Comparison of ENCODE assay signal across 15 mouse cellular contexts in the genomic region with DNA sequence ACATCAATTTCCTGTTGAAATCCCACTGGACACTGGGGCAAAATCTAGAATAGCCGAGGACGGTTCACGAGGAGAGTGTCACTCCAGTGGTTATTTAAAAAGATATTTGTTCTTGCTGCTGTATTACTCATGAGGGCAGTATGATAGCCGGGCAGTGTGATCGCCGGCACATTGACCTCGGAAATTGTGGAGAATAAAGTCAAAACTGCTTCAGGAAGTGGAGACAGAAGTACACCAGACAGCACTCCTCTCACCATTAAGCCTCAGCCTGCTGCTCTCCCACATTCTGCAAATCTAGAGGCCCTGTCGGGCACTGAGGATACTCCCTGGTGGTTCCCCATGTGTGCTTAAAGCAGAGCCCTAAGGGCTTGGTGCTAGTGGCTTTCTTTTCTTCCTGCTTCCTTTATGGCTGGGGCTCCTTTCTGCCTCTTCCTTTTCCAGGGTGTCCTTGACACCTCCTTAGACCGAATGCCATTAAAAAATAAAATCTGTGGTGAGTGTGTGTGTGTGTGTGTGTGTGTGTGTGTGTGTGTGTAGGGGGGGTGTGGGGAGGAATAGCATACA.
DNase-seq lines count a peak whose midpoint lies in the region; ATAC-seq lines count a peak whose summit lies in the region.
"Had no signal": no experiment of that assay in that cellular context is flagged by ENCODE, and none has a peak within 500 bp of the region (broad histone marks: within the 10 kb centered on the region; RNA-seq: fewer than 3 reads in every experiment).

No protein-coding gene starts in this region.

- H3K4me1 ChIP-seq in kidney, embryonic 15.5 days: peaks cover 37% of the 10 kb centered on the region
- peaks cover 27% of the 10 kb centered on the region for H3K4me1 ChIP-seq in limb, embryonic 10.5 days

- no peak overlapping the region for H3K4me2 ChIP-seq in kidney, embryonic 15.5 days

- H3K27ac ChIP-seq in kidney, embryonic 15.5 days: peak overlapping the region; percentile 76
- 0 out of 2 replicates have a peak overlapping the region, but pooled peaks have one; percentile 34 for H3K27ac ChIP-seq in limb, embryonic 10.5 days
- H3K27ac ChIP-seq: macrophage had no signal

- no peak overlapping the region for H3K9ac ChIP-seq in kidney, embryonic 15.5 days

- H3K36me3 ChIP-seq in kidney, embryonic 15.5 days: no peaks in the 10 kb centered on the region
- H3K36me3 ChIP-seq in limb, embryonic 10.5 days: no peaks in the 10 kb centered on the region

- no peaks in the 10 kb centered on the region for H3K9me3 ChIP-seq in kidney, embryonic 15.5 days (replicated peaks)
- no peaks in the 10 kb centered on the region for H3K9me3 ChIP-seq in limb, embryonic 10.5 days (replicated peaks)

- H3K4me3 ChIP-seq in kidney, embryonic 15.5 days (replicated peaks): no peak overlapping the region
- H3K4me3 ChIP-seq in limb, embryonic 10.5 days: no peak overlapping the region

- DNase-seq in heart, adult 11 months: peak; percentile 87
- no peak for DNase-seq in heart, adult 8-10 months (ENCODE audit: low spot score)
- no peak for DNase-seq in kidney, postnatal 36 days
- DNase-seq in 416B (ENCODE audit: low read depth): peak; percentile 59
- no peak for DNase-seq in limb, embryonic 10.5 days (ENCODE audit: low spot score)
- no peak for DNase-seq in cerebellum, postnatal 14 days
- no peak for DNase-seq in yolk sac, embryonic 10.5 days (ENCODE audit: low spot score)
- DNase-seq: B cell, adult 2 months; cerebellum, adult 8-10 months; kidney, adult 18-20 months; layer of hippocampus, adult 9-11 months; right cerebral cortex, postnatal 4 days had no signal

- H3K27me3 ChIP-seq in kidney, embryonic 15.5 days: no peaks in the 10 kb centered on the region
- H3K27me3 ChIP-seq in limb, embryonic 10.5 days (ENCODE audit: low read depth, poor library complexity, severe bottlenecking): no peaks in the 10 kb centered on the region

- ATAC-seq in kidney, embryonic 15.5 days (replicated peaks; ENCODE audit: low FRiP score): no peak
- ATAC-seq: forebrain, embryonic 16.5 days had no signal

- WGBS in kidney, embryonic 15.5 days: 44% methylated on average over 9 of the region's 9 CpGs
- 78% methylated on average over 9 of the region's 9 CpGs for WGBS in limb, embryonic 10.5 days

Comparison
In these comparisons a context has a peak if more than half of its experiments do, and no peak if none do; other contexts are left out.
1. DNase-seq: peak in heart, adult 11 months (single experiment) and 416B (single experiment); none in heart, adult 8-10 months (single experiment), kidney, postnatal 36 days (0 of 2), limb, embryonic 10.5 days (single experiment), cerebellum, postnatal 14 days (0 of 2) and yolk sac, embryonic 10.5 days (single experiment).